Mouse (Mus musculus) lung, adult 2 months (tissue): Measurements from ENCODE around the gene Cenps.

Experiments used
- CTCF ChIP-seq: fragments of 200-500 bp; IDR thresholded peaks from 2 replicates; pipeline ENCODE4 v1.5.1; 2011; ENCODE audit warnings: mild to moderate bottlenecking, low read length, control low read depth; ENCODE audit not compliant: insufficient read depth
- POLR2A ChIP-seq: fragments of 200-500 bp; IDR thresholded peaks from 2 replicates; pipeline ENCODE4 v1.6.1; 2011; ENCODE audit warnings: low read depth, mild to moderate bottlenecking, control low read depth, low read length, borderline replicate concordance; ENCODE audit errors: extremely low read depth

- TF ChIP-seq CTCF (no peak), POLR2A (no peak)
Observed at GRCm38 (mm10) chr4:149143594-149143993, 6.2 kb upstream of the Cenps start.
